Mouse (Mus musculus) liver, adult 2 months (tissue): ENCODE results near the gene Taok1. TPM values are rescaled to one million over a fixed set of nuclear protein-coding genes. Genes with fewer than 3 reads are reported as not detected.
A peak's percentile ranks its signal among the peaks of the same experiment; 100 is the strongest.

ENCODE experiments used
- DNase-seq: peaks from one replicate; pipeline ENCODE4 v3.0.0-alpha.2; 2011; ENCODE audit warnings: low read depth, low spot score; ENCODE audit errors: extremely low read depth
- H3K27ac ChIP-seq: fragments of 200-500 bp; replicated peaks from 2 replicates; pipeline ENCODE4 v1.5.1; 2012; ENCODE audit warnings: low read depth, mild to moderate bottlenecking, control low read depth, inconsistent platforms, low read length; ENCODE audit not compliant: insufficient read depth
- H3K27me3 ChIP-seq: fragments of 200-500 bp; 2 replicates; pipeline ENCODE4 v1.6.1; 2012; ENCODE audit warnings: mild to moderate bottlenecking, moderate library complexity, low read length, inconsistent platforms; ENCODE audit not compliant: control insufficient read depth, insufficient read depth
- H3K36me3 ChIP-seq: fragments of 200-500 bp; 2 replicates; pipeline ENCODE4 v1.6.1; 2012; ENCODE audit warnings: low read length, inconsistent platforms; ENCODE audit not compliant: control insufficient read depth, insufficient read depth
- H3K4me1 ChIP-seq: fragments of 200-500 bp; 2 replicates; pipeline ENCODE4 v1.6.1; 2011; ENCODE audit warnings: low read length; ENCODE audit not compliant: control insufficient read depth, insufficient read depth
- H3K4me3 ChIP-seq: fragments of 200-500 bp; 2 replicates; pipeline ENCODE4 v1.5.1; 2011; ENCODE audit warnings: low read depth, mild to moderate bottlenecking, control low read depth, low read length, moderate library complexity; ENCODE audit not compliant: insufficient read depth
- H3K79me2 ChIP-seq: fragments of 200-500 bp; 2 replicates; pipeline ENCODE4 v1.6.1; 2012; ENCODE audit warnings: inconsistent platforms, mild to moderate bottlenecking, low read length, moderate library complexity; ENCODE audit not compliant: control insufficient read depth, insufficient read depth
- H3K9ac ChIP-seq: fragments of 200-500 bp; 2 replicates; pipeline ENCODE4 v1.6.1; 2012; ENCODE audit warnings: low read depth, mild to moderate bottlenecking, control low read depth, inconsistent platforms, low read length
- CTCF ChIP-seq: fragments of 200-500 bp; IDR thresholded peaks from 2 replicates; pipeline ENCODE4 v1.5.1; 2011; ENCODE audit warnings: low read depth, low read length, control low read depth
- POLR2A ChIP-seq: fragments of 200-500 bp; IDR thresholded peaks from 2 replicates; pipeline ENCODE4 v1.6.1; 2011; ENCODE audit warnings: low read length, control low read depth; ENCODE audit not compliant: insufficient read depth; ENCODE audit errors: extremely low read depth
- WGBS: fragments of 180-500 bp; shearing (Covaris S2); methylation state at CpG from one replicate; pipeline ENCODE4 v1.1.7; 2018; 5-methylcytosine and 5-hydroxymethylcytosine counted together
- polyA plus RNA-seq: library from polyadenylated mRNA; depleted of rRNA; stranded (reverse); fragments of >200 nt; gene quantifications from 2 replicates; pipeline ENCODE4 v1.2.3, GENCODE M21; 2012
- total RNA-seq: library from RNA; depleted of rRNA; stranded (reverse); fragments of >200 nt; gene quantifications from 2 replicates; pipeline ENCODE4 v1.2.3, GENCODE M21; 2014

Gene Taok1
- total and polyA plus RNA-seq, 2 experiments = 2.5 to 24.6 TPM

- Histone ChIP-seq H3K79me2 (peaks cover 6% of the 10 kb centered on the region; the same call in 1 of the 2 replicates), H3K36me3 (no peaks in the 10 kb centered on the region), H3K27me3 (no peaks in the 10 kb centered on the region), H3K9ac (no peak overlapping the region), H3K4me3 (no peak overlapping the region), H3K27ac (no peak overlapping the region), H3K4me1 (peaks cover 14% of the 10 kb centered on the region; the same call in 1 of the 2 replicates)
- DNase-seq = no peak
- WGBS = 91% methylated on average over 5 of the region's 5 CpGs
- no peak for TF ChIP-seq POLR2A
- TF ChIP-seq CTCF = no peak
Observed at GRCm38 (mm10) chr11:77511336-77511735, 96.3 kb downstream of the Taok1 start.

GRCm38 (mm10) chr11:77508068-77509021 lies 99.3 kb downstream of the Taok1 start:
- H3K36me3 ChIP-seq = no peaks in the 10 kb centered on the region
- peak overlapping the region; percentile 56; the same call in 1 of the 2 replicates for H3K4me3 ChIP-seq
- no peak for TF ChIP-seq POLR2A
- peak; percentile 82 for TF ChIP-seq CTCF
- H3K79me2 ChIP-seq = no peaks in the 10 kb centered on the region; the same call in 1 of the 2 replicates
- no peak overlapping the region for H3K27ac ChIP-seq
- 23% methylated on average over 49 of the region's 49 CpGs for WGBS
- peak overlapping the region; percentile 67 for H3K9ac ChIP-seq
- H3K27me3 ChIP-seq = no peaks in the 10 kb centered on the region
- DNase-seq = no peak
- H3K4me1 ChIP-seq = peaks cover 8% of the 10 kb centered on the region; the same call in 1 of the 2 replicates

- H3K79me2 ChIP-seq = no peaks in the 10 kb centered on the region; the same call in 1 of the 2 replicates
- H3K27me3 ChIP-seq = no peaks in the 10 kb centered on the region
- H3K4me3 ChIP-seq = no peak overlapping the region
- no peaks in the 10 kb centered on the region for H3K36me3 ChIP-seq
- TF ChIP-seq CTCF = no peak
- no peak for TF ChIP-seq POLR2A
- no peak for DNase-seq
- H3K9ac ChIP-seq = no peak overlapping the region
- 78% methylated on average over 4 of the region's 4 CpGs for WGBS
- H3K27ac ChIP-seq = no peak overlapping the region
- peaks cover 4% of the 10 kb centered on the region; the same call in 1 of the 2 replicates for H3K4me1 ChIP-seq
Observed at GRCm38 (mm10) chr11:77507426-77507825, 100.2 kb downstream of the Taok1 start.

GRCm38 (mm10) chr11:77506941-77507340 lies 100.7 kb downstream of the Taok1 start:
- no peak overlapping the region for H3K4me3 ChIP-seq
- no peak for TF ChIP-seq POLR2A
- TF ChIP-seq CTCF = no peak
- no peaks in the 10 kb centered on the region for H3K36me3 ChIP-seq
- peaks cover 3% of the 10 kb centered on the region; the same call in 1 of the 2 replicates for H3K4me1 ChIP-seq
- 93% methylated on average over 6 of the region's 6 CpGs for WGBS
- DNase-seq = no peak
- H3K79me2 ChIP-seq = no peaks in the 10 kb centered on the region
- H3K27ac ChIP-seq = no peak overlapping the region
- H3K9ac ChIP-seq = no peak overlapping the region
- no peaks in the 10 kb centered on the region for H3K27me3 ChIP-seq

- no peak for DNase-seq
- Histone ChIP-seq H3K79me2 (no peaks in the 10 kb centered on the region), H3K4me3 (no peak overlapping the region), H3K9ac (no peak overlapping the region), H3K27me3 (no peaks in the 10 kb centered on the region), H3K27ac (no peak overlapping the region), H3K4me1 (peaks cover 3% of the 10 kb centered on the region; the same call in 1 of the 2 replicates), H3K36me3 (no peaks in the 10 kb centered on the region)
- TF ChIP-seq POLR2A = no peak
- TF ChIP-seq CTCF = no peak
- WGBS = 86% methylated on average over 14 of the region's 14 CpGs
Observed at GRCm38 (mm10) chr11:77506273-77506672, 101.3 kb downstream of the Taok1 start.

- Histone ChIP-seq H3K4me1 (peaks cover 3% of the 10 kb centered on the region; the same call in 1 of the 2 replicates), H3K36me3 (no peaks in the 10 kb centered on the region)
Observed at GRCm38 (mm10) chr11:77505291-77505980, 102.2 kb downstream of the Taok1 start.

More at GRCm38 (mm10) chr11:77505291-77505980, 102.2 kb downstream of the Taok1 start:
- no peak for TF ChIP-seq CTCF
- TF ChIP-seq POLR2A = no peak
- H3K27me3 ChIP-seq = no peaks in the 10 kb centered on the region
- no peak for DNase-seq
- no peak overlapping the region for H3K9ac ChIP-seq
- no peaks in the 10 kb centered on the region for H3K79me2 ChIP-seq
- WGBS = 91% methylated on average over 22 of the region's 22 CpGs
- no peak overlapping the region for H3K27ac ChIP-seq
- no peak overlapping the region for H3K4me3 ChIP-seq
